In genomic region chr4:108539701-108540100, GRCm38 (mm10) we compare ENCODE assay signal across 31 mouse cellular contexts. TPM values are rescaled to one million over a fixed set of nuclear protein-coding genes. Genes with fewer than 3 reads are reported as not detected.
DNase-seq lines count a peak whose midpoint lies in the region; ATAC-seq lines count a peak whose summit lies in the region.
"Had no signal": no experiment of that assay in that cellular context is flagged by ENCODE, and none has a peak within 500 bp of the region (broad histone marks: within the 10 kb centered on the region; RNA-seq: fewer than 3 reads in every experiment).

No protein-coding gene starts in this region.

- no peak for ATAC-seq in embryonic facial prominence, embryonic 14.5 days (ENCODE audit: low read depth)
- ATAC-seq: activated CD4-positive, CD25-positive, alpha-beta regulatory T cell, adult 4 months; forebrain, embryonic 15.5 days; hindbrain, embryonic 16.5 days; intestine, embryonic 15.5 days had no signal

- no peak overlapping the region for H3K9ac ChIP-seq in embryonic facial prominence, embryonic 14.5 days (ENCODE audit: low read depth, low read length)
- H3K9ac ChIP-seq: embryonic facial prominence, embryonic 12.5 days; forebrain, embryonic 12.5 days; forebrain, embryonic 15.5 days; heart, embryonic 13.5 days; hindbrain, embryonic 13.5 days; intestine, embryonic 15.5 days had no signal

- no peaks in the 10 kb centered on the region for H3K4me1 ChIP-seq in embryonic facial prominence, embryonic 14.5 days (ENCODE audit: control insufficient read depth, insufficient read depth, low read length)
- H3K4me1 ChIP-seq: embryonic facial prominence, embryonic 12.5 days; forebrain, embryonic 12.5 days; forebrain, embryonic 15.5 days; heart, embryonic 10.5 days; heart, embryonic 13.5 days; hindbrain, embryonic 10.5 days; hindbrain, embryonic 13.5 days; intestine, embryonic 15.5 days had no signal

- peak; percentile 9 for DNase-seq in 3T3-L1 (ENCODE audit: low read depth, low spot score)
- peak; percentile 44 for DNase-seq in 416B (ENCODE audit: low read depth)
- peak; percentile 59 for DNase-seq in embryonic facial prominence, embryonic 14.5 days (ENCODE audit: low spot score)
- no peak for DNase-seq in kidney, postnatal 25 days
- DNase-seq in spleen, adult 18-20 months = no peak
- no peak for DNase-seq in heart, postnatal 4 days
- DNase-seq: adrenal gland, adult 8-10 months; adrenal gland, postnatal 25 days; B cell, adult 2 months; cerebellum, adult 11-12 months; cerebellum, adult 8-10 months; cerebellum, postnatal 10 days; cerebellum, postnatal 36 days; embryo, embryonic 11 days; gastrocnemius, adult 2 months; gastrocnemius, postnatal 25 days; heart, adult 18-20 months; heart, postnatal 14 days; kidney, adult 11 months had no signal

- H3K27ac ChIP-seq in embryonic facial prominence, embryonic 14.5 days (replicated peaks; ENCODE audit: low read depth, low read length) = no peak overlapping the region
- H3K27ac ChIP-seq: embryonic facial prominence, embryonic 12.5 days; forebrain, embryonic 12.5 days; forebrain, embryonic 15.5 days; gastrocnemius, adult 2 months; heart, embryonic 10.5 days; heart, embryonic 13.5 days; hindbrain, embryonic 10.5 days; hindbrain, embryonic 13.5 days; intestine, embryonic 15.5 days had no signal

- no peaks in the 10 kb centered on the region for H3K9me3 ChIP-seq in embryonic facial prominence, embryonic 14.5 days (ENCODE audit: control insufficient read depth, low read length)
- H3K9me3 ChIP-seq: embryonic facial prominence, embryonic 12.5 days; forebrain, embryonic 12.5 days; forebrain, embryonic 15.5 days; heart, embryonic 10.5 days; heart, embryonic 13.5 days; hindbrain, embryonic 10.5 days; hindbrain, embryonic 13.5 days; intestine, embryonic 15.5 days had no signal

- no peaks in the 10 kb centered on the region for H3K27me3 ChIP-seq in embryonic facial prominence, embryonic 14.5 days (replicated peaks; ENCODE audit: control insufficient read depth, insufficient read depth, low read length)
- H3K27me3 ChIP-seq: CH12.LX; embryonic facial prominence, embryonic 12.5 days; forebrain, embryonic 12.5 days; forebrain, embryonic 15.5 days; heart, embryonic 13.5 days; hindbrain, embryonic 13.5 days; intestine, embryonic 15.5 days had no signal

- 71% methylated on average over 2 of the region's 2 CpGs for WGBS in embryonic facial prominence, embryonic 14.5 days

- no peak overlapping the region for H3K4me2 ChIP-seq in embryonic facial prominence, embryonic 14.5 days (ENCODE audit: low read depth, low read length)
- H3K4me2 ChIP-seq: embryonic facial prominence, embryonic 12.5 days; forebrain, embryonic 12.5 days; forebrain, embryonic 15.5 days; heart, embryonic 13.5 days; hindbrain, embryonic 13.5 days; intestine, embryonic 15.5 days had no signal

- peaks cover 33% of the 10 kb centered on the region for H3K36me3 ChIP-seq in embryonic facial prominence, embryonic 14.5 days (ENCODE audit: control insufficient read depth, insufficient read depth, low read length)

- no peak overlapping the region for H3K4me3 ChIP-seq in embryonic facial prominence, embryonic 14.5 days (ENCODE audit: low read depth, low read length)
- H3K4me3 ChIP-seq: embryonic facial prominence, embryonic 12.5 days; erythroblast, embryonic 14.5 days; forebrain, embryonic 12.5 days; forebrain, embryonic 15.5 days; gastrocnemius, adult 2 months; heart, embryonic 10.5 days; heart, embryonic 13.5 days; hindbrain, embryonic 10.5 days; hindbrain, embryonic 13.5 days; intestine, embryonic 15.5 days had no signal

RNA-seq across cellular contexts. Expression of gene Prpf38a, which starts 39.4 kb away (rescaled TPM):
- 73.1 and 82.1 TPM in 2 replicates for polyA plus RNA-seq in embryonic facial prominence, embryonic 14.5 days (2014; fragmentation: Nextera tagmentation; extraction: Ambion mirVana)
- 10 to 100 TPM; 33.9 to 35.0 TPM for total RNA-seq in heart, postnatal 4 days (2021)

RNA-seq across cellular contexts. Expression of gene Orc1, which starts 39.5 kb away (rescaled TPM):
- polyA plus RNA-seq in embryonic facial prominence, embryonic 14.5 days (2014; fragmentation: Nextera tagmentation; extraction: Ambion mirVana) = 7.8 and 8.2 TPM in 2 replicates
- 1 to 10 TPM; 3.4 to 4.3 TPM for total RNA-seq in heart, postnatal 4 days (2021)
- total RNA-seq: gastrocnemius, postnatal 25 days had no signal

Comparison
In these comparisons a context has a peak if more than half of its experiments do, and no peak if none do; other contexts are left out.
1. DNase-seq: peak in 3T3-L1 (single experiment), 416B (single experiment) and embryonic facial prominence, embryonic 14.5 days (single experiment); none in kidney, postnatal 25 days (0 of 2), spleen, adult 18-20 months (0 of 2) and heart, postnatal 4 days (single experiment).